Comparison of ENCODE assay signal across 8 mouse cellular contexts in genomic region chr3:87918551-87918950, GRCm38 (mm10). TPM values are rescaled to one million over a fixed set of nuclear protein-coding genes. Genes with fewer than 3 reads are reported as not detected.
DNase-seq lines count a peak whose midpoint lies in the region; ATAC-seq and TF ChIP-seq lines count a peak whose summit lies in the region.

No protein-coding gene starts in this region.

- ATAC-seq in heart, embryonic 11.5 days (replicated peaks; ENCODE audit: insufficient number of reproducible peaks, low FRiP score, low TSS enrichment), result no peak
- ATAC-seq in megakaryocyte, adult 5-6 weeks (ENCODE audit: poor library complexity, severe bottlenecking), result no peak
- no peak for ATAC-seq in intestine, postnatal 0 days
- ATAC-seq in stomach, embryonic 15.5 days (ENCODE audit: insufficient read depth, low FRiP score, low read depth), result no peak

- WGBS in heart, embryonic 11.5 days (ENCODE audit: insufficient replicate concordance), result 89% methylated on average over 1 of the region's 1 CpGs
- 96% methylated on average over 1 of the region's 1 CpGs for WGBS in intestine, postnatal 0 days
- 85% methylated on average over 1 of the region's 1 CpGs for WGBS in stomach, embryonic 15.5 days

- no peaks in the 10 kb centered on the region for H3K4me1 ChIP-seq in heart, embryonic 11.5 days (ENCODE audit: control insufficient read depth, insufficient read depth, low read length)
- peaks cover 54% of the 10 kb centered on the region for H3K4me1 ChIP-seq in megakaryocyte, embryonic 14.5 days
- H3K4me1 ChIP-seq in intestine, postnatal 0 days (replicated peaks; ENCODE audit: control insufficient read depth, insufficient read depth, low read length), result no peaks in the 10 kb centered on the region
- no peaks in the 10 kb centered on the region for H3K4me1 ChIP-seq in stomach, embryonic 15.5 days

- H3K9ac ChIP-seq in heart, embryonic 11.5 days (ENCODE audit: low read depth, low read length), result no peak overlapping the region
- no peak overlapping the region for H3K9ac ChIP-seq in intestine, postnatal 0 days (ENCODE audit: low read depth, low read length)
- H3K9ac ChIP-seq in stomach, embryonic 15.5 days, result no peak overlapping the region

- H3K4me2 ChIP-seq in heart, embryonic 11.5 days, result peak overlapping the region; percentile 81
- H3K4me2 ChIP-seq in intestine, postnatal 0 days (replicated peaks; ENCODE audit: low read depth), result peak overlapping the region; percentile 66; the same call in 1 of the 2 replicates
- peak overlapping the region; percentile 41; the same call in 1 of the 2 replicates for H3K4me2 ChIP-seq in stomach, embryonic 15.5 days

- no peak overlapping the region for H3K4me3 ChIP-seq in heart, embryonic 11.5 days (ENCODE audit: low read depth, low read length)
- peak overlapping the region; percentile 94 for H3K4me3 ChIP-seq in megakaryocyte, embryonic 14.5 days (replicated peaks)
- H3K4me3 ChIP-seq in intestine, postnatal 0 days (ENCODE audit: low read depth, low read length), result no peak overlapping the region
- no peak overlapping the region for H3K4me3 ChIP-seq in stomach, embryonic 15.5 days (replicated peaks)

- no peak for DNase-seq in heart, postnatal 14 days
- DNase-seq in adrenal gland, adult 2 months, result no peak
- no peak for DNase-seq in right cerebral cortex, adult 18-20 months

- intact Hi-C loops in heart, postnatal 14 days (cut with DNase I), result no loop called here

- H3K27ac ChIP-seq in heart, embryonic 11.5 days (ENCODE audit: low read depth, low read length), result no peak overlapping the region
- no peak overlapping the region for H3K27ac ChIP-seq in intestine, postnatal 0 days (ENCODE audit: low read depth, low read length)
- H3K27ac ChIP-seq in stomach, embryonic 15.5 days, result no peak overlapping the region

- no peaks in the 10 kb centered on the region for H3K27me3 ChIP-seq in heart, embryonic 11.5 days (ENCODE audit: control insufficient read depth, insufficient read depth, low read length)
- H3K27me3 ChIP-seq in megakaryocyte, embryonic 14.5 days (replicated peaks), result no peaks in the 10 kb centered on the region
- H3K27me3 ChIP-seq in intestine, postnatal 0 days (replicated peaks; ENCODE audit: control insufficient read depth, insufficient read depth, low read length), result no peaks in the 10 kb centered on the region
- H3K27me3 ChIP-seq in stomach, embryonic 15.5 days (replicated peaks), result no peaks in the 10 kb centered on the region

- H3K9me3 ChIP-seq in heart, embryonic 11.5 days (replicated peaks; ENCODE audit: control insufficient read depth, low read length), result no peaks in the 10 kb centered on the region
- no peaks in the 10 kb centered on the region for H3K9me3 ChIP-seq in megakaryocyte, embryonic 14.5 days
- H3K9me3 ChIP-seq in intestine, postnatal 0 days (ENCODE audit: control insufficient read depth), result no peaks in the 10 kb centered on the region
- no peaks in the 10 kb centered on the region for H3K9me3 ChIP-seq in stomach, embryonic 15.5 days

- peaks cover 37% of the 10 kb centered on the region for H3K36me3 ChIP-seq in heart, embryonic 11.5 days (ENCODE audit: control insufficient read depth, insufficient read depth, low read length)
- peaks cover 69% of the 10 kb centered on the region for H3K36me3 ChIP-seq in megakaryocyte, embryonic 14.5 days (replicated peaks; ENCODE audit: low read length)
- peaks cover 54% of the 10 kb centered on the region for H3K36me3 ChIP-seq in intestine, postnatal 0 days (ENCODE audit: control insufficient read depth, insufficient read depth)
- peaks cover 44% of the 10 kb centered on the region for H3K36me3 ChIP-seq in stomach, embryonic 15.5 days

- TF ChIP-seq CTCF in intestine, postnatal 0 days (IDR thresholded peaks at IDR 0.05; ENCODE audit: low read depth), result no peak

RNA-seq across cellular contexts. Expression of gene Mrpl24, which starts 0.8 kb away (rescaled TPM):
- 67.3 and 68.2 TPM in 2 replicates for polyA plus RNA-seq in heart, embryonic 11.5 days (2014; fragmentation: Nextera tagmentation; extraction: Ambion mirVana)
- total RNA-seq in heart, postnatal 14 days (2021), result 10 to 100 TPM; 65.8 to 71.0 TPM
- 3.1 and 14.1 TPM in 2 replicates for polyA plus RNA-seq in megakaryocyte, embryonic 14.5 days (2012; ENCODE audit: insufficient read depth, low replicate concordance)
- 134 and 135 TPM in 2 replicates for total RNA-seq in megakaryocyte, adult 5-6 weeks (2015)
- 99.8 and 106 TPM in 2 replicates for total RNA-seq in megakaryocyte, adult 5-6 weeks (2017)
- polyA plus RNA-seq in intestine, postnatal 0 days (2015; fragmentation: Nextera tagmentation; extraction: Ambion mirVana), result 74.9 and 79.5 TPM in 2 replicates
- 76.4 and 78.2 TPM in 2 replicates for polyA plus RNA-seq in stomach, embryonic 15.5 days (2015; fragmentation: Nextera tagmentation; extraction: Ambion mirVana)
- total RNA-seq in adrenal gland, adult 2 months (2021), result 100 to 1,000 TPM; 114 to 120 TPM
- polyA plus RNA-seq in adrenal gland, adult 2 months (2012; rRNA removed), result 15.1 and 18.0 TPM in 2 replicates

RNA-seq across cellular contexts. Expression of gene Isg20l2, which starts 11.6 kb away (rescaled TPM):
- 25.0 and 30.2 TPM in 2 replicates for polyA plus RNA-seq in heart, embryonic 11.5 days (2014; fragmentation: Nextera tagmentation; extraction: Ambion mirVana)
- total RNA-seq in heart, postnatal 14 days (2021), result 10 to 100 TPM; 15.7 TPM
- 2.9 and 3.6 TPM in 2 replicates for polyA plus RNA-seq in megakaryocyte, embryonic 14.5 days (2012; ENCODE audit: insufficient read depth, low replicate concordance)
- total RNA-seq in megakaryocyte, adult 5-6 weeks (2015), result 27.5 and 28.8 TPM in 2 replicates
- 25.0 and 26.3 TPM in 2 replicates for total RNA-seq in megakaryocyte, adult 5-6 weeks (2017)
- 13.9 and 14.1 TPM in 2 replicates for polyA plus RNA-seq in intestine, postnatal 0 days (2015; fragmentation: Nextera tagmentation; extraction: Ambion mirVana)
- 45.8 and 48.1 TPM in 2 replicates for polyA plus RNA-seq in stomach, embryonic 15.5 days (2015; fragmentation: Nextera tagmentation; extraction: Ambion mirVana)
- 10 to 100 TPM; 16.3 to 21.4 TPM for total RNA-seq in adrenal gland, adult 2 months (2021)
- polyA plus RNA-seq in adrenal gland, adult 2 months (2012; rRNA removed), result 9.4 and 9.7 TPM in 2 replicates

RNA-seq across cellular contexts. Expression of gene Rrnad1, which starts 12.0 kb away (rescaled TPM):
- 14.3 and 14.9 TPM in 2 replicates for polyA plus RNA-seq in heart, embryonic 11.5 days (2014; fragmentation: Nextera tagmentation; extraction: Ambion mirVana)
- 1 to 10 TPM; 6.9 to 8.5 TPM for total RNA-seq in heart, postnatal 14 days (2021)
- polyA plus RNA-seq in megakaryocyte, embryonic 14.5 days (2012; ENCODE audit: insufficient read depth, low replicate concordance), result 13.9 and 14.0 TPM in 2 replicates
- total RNA-seq in megakaryocyte, adult 5-6 weeks (2015), result 7.2 and 7.8 TPM in 2 replicates
- total RNA-seq in megakaryocyte, adult 5-6 weeks (2017), result 8.7 and 10.2 TPM in 2 replicates
- polyA plus RNA-seq in intestine, postnatal 0 days (2015; fragmentation: Nextera tagmentation; extraction: Ambion mirVana), result 5.8 and 6.1 TPM in 2 replicates
- 16.2 and 17.6 TPM in 2 replicates for polyA plus RNA-seq in stomach, embryonic 15.5 days (2015; fragmentation: Nextera tagmentation; extraction: Ambion mirVana)
- total RNA-seq in adrenal gland, adult 2 months (2021), result 10 to 100 TPM; 13.1 to 16.3 TPM
- polyA plus RNA-seq in adrenal gland, adult 2 months (2012; rRNA removed), result 41.5 and 44.6 TPM in 2 replicates

RNA-seq across cellular contexts. Expression of gene Hdgf, which starts 12.4 kb away (rescaled TPM):
- 172 and 179 TPM in 2 replicates for polyA plus RNA-seq in heart, embryonic 11.5 days (2014; fragmentation: Nextera tagmentation; extraction: Ambion mirVana)
- 10 to 100 TPM; 88.2 to 91.9 TPM for total RNA-seq in heart, postnatal 14 days (2021)
- 140 and 1,011 TPM in 2 replicates for polyA plus RNA-seq in megakaryocyte, embryonic 14.5 days (2012; ENCODE audit: insufficient read depth, low replicate concordance)
- 131 and 154 TPM in 2 replicates for total RNA-seq in megakaryocyte, adult 5-6 weeks (2015)
- 217 and 229 TPM in 2 replicates for total RNA-seq in megakaryocyte, adult 5-6 weeks (2017)
- polyA plus RNA-seq in intestine, postnatal 0 days (2015; fragmentation: Nextera tagmentation; extraction: Ambion mirVana), result 93.8 and 107 TPM in 2 replicates
- polyA plus RNA-seq in stomach, embryonic 15.5 days (2015; fragmentation: Nextera tagmentation; extraction: Ambion mirVana), result 238 and 249 TPM in 2 replicates
- total RNA-seq in adrenal gland, adult 2 months (2021), result 100 to 1,000 TPM; 181 to 206 TPM
- 54.3 and 64.8 TPM in 2 replicates for polyA plus RNA-seq in adrenal gland, adult 2 months (2012; rRNA removed)

RNA-seq across cellular contexts. Expression of gene Crabp2, which starts 29.9 kb away (rescaled TPM):
- 24.1 and 25.1 TPM in 2 replicates for polyA plus RNA-seq in heart, embryonic 11.5 days (2014; fragmentation: Nextera tagmentation; extraction: Ambion mirVana)
- under 1 TPM; 0.31 to 0.56 TPM for total RNA-seq in heart, postnatal 14 days (2021)
- 0.47 TPM in 1 of 2 replicates, not detected in the other for polyA plus RNA-seq in megakaryocyte, embryonic 14.5 days (2012; ENCODE audit: insufficient read depth, low replicate concordance)
- total RNA-seq in megakaryocyte, adult 5-6 weeks (2015), result 1.3 TPM in 1 of 2 replicates, not detected in the other
- total RNA-seq in megakaryocyte, adult 5-6 weeks (2017), result not detected in 2 replicates
- 0.81 and 1.9 TPM in 2 replicates for polyA plus RNA-seq in intestine, postnatal 0 days (2015; fragmentation: Nextera tagmentation; extraction: Ambion mirVana)
- 17.2 and 20.0 TPM in 2 replicates for polyA plus RNA-seq in stomach, embryonic 15.5 days (2015; fragmentation: Nextera tagmentation; extraction: Ambion mirVana)
- under 1 TPM; 0.52 to 0.72 TPM for total RNA-seq in adrenal gland, adult 2 months (2021)
- polyA plus RNA-seq in adrenal gland, adult 2 months (2012; rRNA removed), result 0.47 TPM in 1 of 2 replicates, not detected in the other
